In genomic region chr1:78329861-78330260, GRCm38 (mm10) we compare ENCODE assay signal across 24 mouse cellular contexts. TPM values are rescaled to one million over a fixed set of nuclear protein-coding genes. Genes with fewer than 3 reads are reported as not detected.
A peak's percentile ranks its signal among the peaks of the same experiment; 100 is the strongest.
DNase-seq lines count a peak whose midpoint lies in the region; ATAC-seq lines count a peak whose summit lies in the region.
"Had no signal": no experiment of that assay in that cellular context is flagged by ENCODE, and none has a peak within 500 bp of the region (broad histone marks: within the 10 kb centered on the region; RNA-seq: fewer than 3 reads in every experiment).

No protein-coding gene starts in this region.

- H3K9me3 ChIP-seq in kidney, embryonic 14.5 days (ENCODE audit: control insufficient read depth, low read length): no peaks in the 10 kb centered on the region
- no peaks in the 10 kb centered on the region for H3K9me3 ChIP-seq in kidney, embryonic 16.5 days (ENCODE audit: low read length)
- H3K9me3 ChIP-seq: embryonic facial prominence, embryonic 10.5 days; embryonic facial prominence, embryonic 12.5 days; forebrain, embryonic 13.5 days; forebrain, embryonic 15.5 days; G1E had no signal

- no peak for DNase-seq in cerebellum, postnatal 10 days
- DNase-seq in kidney, adult 18-20 months: no peak
- DNase-seq in kidney, postnatal 36 days: no peak
- DNase-seq: adrenal gland, adult 8-10 months; adrenal gland, postnatal 36 days; B cell, adult 2 months; cerebellum, adult 11 months; cerebellum, adult 18-20 months; cerebellum, adult 8-10 months; cerebellum, adult 9-11 months; cerebellum, postnatal 25 days; forebrain, postnatal 0 days had no signal

- 88% methylated on average over 1 of the region's 1 CpGs for WGBS in kidney, embryonic 14.5 days
- 67% methylated on average over 1 of the region's 1 CpGs for WGBS in kidney, embryonic 16.5 days

- no peak overlapping the region for H3K4me3 ChIP-seq in kidney, embryonic 14.5 days (ENCODE audit: low read length)
- no peak overlapping the region for H3K4me3 ChIP-seq in kidney, embryonic 16.5 days (ENCODE audit: low read length)
- H3K4me3 ChIP-seq: embryonic facial prominence, embryonic 10.5 days; embryonic facial prominence, embryonic 12.5 days; forebrain, embryonic 13.5 days; forebrain, embryonic 15.5 days had no signal

- ATAC-seq in cerebellum, adult (ENCODE audit: insufficient number of reproducible peaks, low FRiP score, low TSS enrichment): 0 out of 2 replicates have a peak, but pooled peaks have one; percentile 36
- peak; percentile 60; the same call in 1 of the 2 replicates for ATAC-seq in kidney, embryonic 14.5 days (ENCODE audit: low FRiP score, low TSS enrichment)
- peak; percentile 57; the same call in 1 of the 2 replicates for ATAC-seq in kidney, embryonic 16.5 days (ENCODE audit: low FRiP score, low TSS enrichment)
- ATAC-seq: activated CD4-positive, CD25-positive, alpha-beta regulatory T cell, adult 4 months; CD4-positive, CD25-positive, alpha-beta regulatory T cell, adult 4 months; forebrain, embryonic 13.5 days; forebrain, embryonic 15.5 days; forebrain, postnatal 0 days; Patski had no signal

- no peak overlapping the region for H3K9ac ChIP-seq in kidney, embryonic 14.5 days (ENCODE audit: low read depth, low read length)
- H3K9ac ChIP-seq in kidney, embryonic 16.5 days (replicated peaks; ENCODE audit: low read length): no peak overlapping the region
- H3K9ac ChIP-seq: embryonic facial prominence, embryonic 12.5 days; forebrain, embryonic 13.5 days; forebrain, embryonic 15.5 days; forebrain, postnatal 0 days had no signal

- no peaks in the 10 kb centered on the region for H3K27me3 ChIP-seq in kidney, embryonic 14.5 days (ENCODE audit: control insufficient read depth, insufficient read depth, low read length)
- no peaks in the 10 kb centered on the region for H3K27me3 ChIP-seq in kidney, embryonic 16.5 days (ENCODE audit: insufficient read depth, low read length)
- H3K27me3 ChIP-seq: CH12.LX; embryonic facial prominence, embryonic 12.5 days; forebrain, embryonic 13.5 days; forebrain, embryonic 15.5 days had no signal

- H3K27ac ChIP-seq in kidney, embryonic 14.5 days (ENCODE audit: low read depth, low read length): no peak overlapping the region
- no peak overlapping the region for H3K27ac ChIP-seq in kidney, embryonic 16.5 days (ENCODE audit: low read length)
- H3K27ac ChIP-seq: embryonic facial prominence, embryonic 10.5 days; embryonic facial prominence, embryonic 12.5 days; forebrain, embryonic 13.5 days; forebrain, embryonic 15.5 days had no signal

- H3K36me3 ChIP-seq in kidney, embryonic 14.5 days (ENCODE audit: control insufficient read depth, insufficient read depth, low read length): no peaks in the 10 kb centered on the region
- no peaks in the 10 kb centered on the region for H3K36me3 ChIP-seq in kidney, embryonic 16.5 days (ENCODE audit: insufficient read depth, low read length)
- H3K36me3 ChIP-seq: embryonic facial prominence, embryonic 10.5 days; embryonic facial prominence, embryonic 12.5 days; forebrain, embryonic 15.5 days; G1E had no signal

- no peak overlapping the region for H3K4me2 ChIP-seq in kidney, embryonic 14.5 days (replicated peaks; ENCODE audit: low read depth, low read length)
- H3K4me2 ChIP-seq in kidney, embryonic 16.5 days (replicated peaks; ENCODE audit: low read depth, low read length): no peak overlapping the region
- H3K4me2 ChIP-seq: embryonic facial prominence, embryonic 12.5 days; forebrain, embryonic 13.5 days; forebrain, embryonic 15.5 days had no signal

- no peaks in the 10 kb centered on the region for H3K4me1 ChIP-seq in kidney, embryonic 14.5 days (ENCODE audit: control insufficient read depth, insufficient read depth, low read length)
- no peaks in the 10 kb centered on the region; the same call in 1 of the 2 replicates for H3K4me1 ChIP-seq in kidney, embryonic 16.5 days (ENCODE audit: insufficient read depth, low read length)
- H3K4me1 ChIP-seq: embryonic facial prominence, embryonic 10.5 days; embryonic facial prominence, embryonic 12.5 days; forebrain, embryonic 13.5 days; forebrain, embryonic 15.5 days had no signal

RNA-seq across cellular contexts. Expression of gene Sgpp2, which starts 19.7 kb away (rescaled TPM):
- polyA plus RNA-seq in kidney, embryonic 14.5 days (2014; fragmentation: Nextera tagmentation; extraction: Ambion mirVana): 16.4 and 28.1 TPM in 2 replicates
- polyA plus RNA-seq in kidney, embryonic 16.5 days (2015; fragmentation: Nextera tagmentation; extraction: Ambion mirVana): 22.1 and 27.5 TPM in 2 replicates
- polyA plus RNA-seq: G1E had no signal
